Mouse (Mus musculus) hindbrain, postnatal 0 days (tissue): ENCODE measurements at regions not wholly inside any gene's neighbourhood (a gene's known extent, or its start where the extent isn't known, plus 50 kb on each side); places are given as distances from the start of the nearest gene placed in this dataset.
A peak's percentile ranks its signal among the peaks of the same experiment; 100 is the strongest.

ENCODE experiments used
- ATAC-seq: fragments of 200-750 bp; cut with Nextera tagmentation; 2 replicates; pipeline ENCODE4 v1.8.0; 2017; ENCODE audit warnings: mild to moderate bottlenecking, moderate TSS enrichment, moderate library complexity
- DNase-seq: peaks from one replicate; pipeline ENCODE4 v3.0.0-alpha.2; 2015; ENCODE audit warnings: low spot score
- H3K27ac ChIP-seq: fragments of 300-500 bp; sonication (generic); 2 replicates; pipeline ENCODE4 v1.5.1; 2014; ENCODE audit warnings: mild to moderate bottlenecking
- H3K27me3 ChIP-seq: fragments of 300-500 bp; sonication (generic); 2 replicates; pipeline ENCODE4 v1.6.1; 2014; ENCODE audit warnings: low read length, mixed read lengths; ENCODE audit not compliant: insufficient read depth
- H3K36me3 ChIP-seq: fragments of 300-500 bp; sonication (generic); 2 replicates; pipeline ENCODE4 v1.6.1; 2014; ENCODE audit warnings: low read length, mixed read lengths; ENCODE audit not compliant: insufficient read depth
- H3K4me1 ChIP-seq: fragments of 300-500 bp; sonication (generic); 2 replicates; pipeline ENCODE4 v1.6.1; 2014; ENCODE audit warnings: antibody characterized with exemption, low read length, mixed read lengths; ENCODE audit not compliant: insufficient read depth
- H3K4me2 ChIP-seq: fragments of 300-500 bp; sonication (generic); 2 replicates; pipeline ENCODE4 v1.6.1; 2014; ENCODE audit warnings: low read depth, mild to moderate bottlenecking, low read length, moderate library complexity, mixed read lengths
- H3K4me3 ChIP-seq: fragments of 300-500 bp; sonication (generic); 2 replicates; pipeline ENCODE4 v1.5.1; 2014; ENCODE audit warnings: low read length
- H3K9ac ChIP-seq: fragments of 300-500 bp; sonication (generic); replicated peaks from 2 replicates; pipeline ENCODE4 v1.6.1; 2014; ENCODE audit warnings: mild to moderate bottlenecking, low read length, moderate library complexity, mixed read lengths
- H3K9me3 ChIP-seq: fragments of 300-500 bp; sonication (generic); 2 replicates; pipeline ENCODE4 v1.6.1; 2016; ENCODE audit warnings: low read length, mixed read lengths
- CTCF ChIP-seq: IDR thresholded peaks from 2 replicates; pipeline ENCODE4 v1.5.1; 2016; ENCODE audit warnings: antibody characterized with exemption, control low read depth, low read depth
- WGBS: fragments of 180-500 bp; shearing (Covaris S2); extraction: QIAGEN DNeasy Blood & Tissue Kit; methylation state at CpG from one replicate; pipeline ENCODE4 v1.1.7; 2014; 5-methylcytosine and 5-hydroxymethylcytosine counted together

- ATAC-seq (no peak), DNase-seq (no peak)
- TF ChIP-seq CTCF = no peak
- Histone ChIP-seq H3K4me2 (no peak overlapping the region), H3K9ac (no peak overlapping the region), H3K27ac (no peak overlapping the region), H3K9me3 (no peaks in the 10 kb centered on the region), H3K36me3 (no peaks in the 10 kb centered on the region), H3K27me3 (no peaks in the 10 kb centered on the region), H3K4me1 (no peaks in the 10 kb centered on the region), H3K4me3 (no peak overlapping the region)
- 92% methylated on average over 8 of the region's 8 CpGs for WGBS
Observed at GRCm38 (mm10) chr12:78074290-78074802, 119.7 kb upstream of the Gm6657 start.

- Histone ChIP-seq H3K9me3 (no peaks in the 10 kb centered on the region), H3K9ac (no peak overlapping the region), H3K27ac (no peak overlapping the region), H3K36me3 (no peaks in the 10 kb centered on the region), H3K4me3 (no peak overlapping the region), H3K4me2 (no peak overlapping the region), H3K4me1 (no peaks in the 10 kb centered on the region), H3K27me3 (no peaks in the 10 kb centered on the region)
- ATAC-seq (no peak), DNase-seq (peak; percentile 33)
- 50% methylated on average over 5 of the region's 5 CpGs for WGBS
- TF ChIP-seq CTCF = no peak
Observed at GRCm38 (mm10) chr12:78077285-78077684, 116.8 kb upstream of the Gm6657 start.

DNA sequence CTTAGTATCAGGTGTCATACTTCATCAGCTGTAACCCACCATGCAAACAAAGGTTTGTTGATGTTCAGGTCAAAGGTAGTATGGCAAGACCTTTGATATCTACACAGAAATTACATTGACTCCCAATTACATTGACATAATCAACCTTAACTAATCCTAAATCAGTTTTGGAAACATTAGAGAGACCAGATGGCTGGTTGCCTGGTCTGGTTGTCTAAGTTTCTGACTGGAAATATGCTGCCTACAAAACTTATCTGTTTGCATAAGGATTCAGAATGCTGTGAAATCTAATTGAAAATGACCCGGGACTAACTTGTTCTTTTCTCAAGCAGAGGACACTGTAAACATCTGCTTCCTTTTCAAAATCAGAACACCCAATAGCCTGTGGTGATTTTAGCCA lies 111.9 kb upstream of the Gm6657 start:
- H3K4me3 ChIP-seq = no peak overlapping the region
- TF ChIP-seq CTCF = no peak

GRCm38 (mm10) chr12:78086016-78086415 lies 108.0 kb upstream of the Gm6657 start:
- H3K4me1 ChIP-seq = no peaks in the 10 kb centered on the region
- H3K9me3 ChIP-seq = no peaks in the 10 kb centered on the region
- no peak overlapping the region for H3K4me3 ChIP-seq
- H3K4me2 ChIP-seq = no peak overlapping the region
- H3K36me3 ChIP-seq = no peaks in the 10 kb centered on the region
- ATAC-seq = no peak
- WGBS = 82% methylated on average over 5 of the region's 5 CpGs
- H3K27me3 ChIP-seq = no peaks in the 10 kb centered on the region
- no peak for DNase-seq
- no peak overlapping the region for H3K9ac ChIP-seq
- no peak for TF ChIP-seq CTCF
- H3K27ac ChIP-seq = no peak overlapping the region

More for the DNA sequence above, 111.9 kb upstream of the Gm6657 start:
- Histone ChIP-seq H3K36me3 (no peaks in the 10 kb centered on the region), H3K27ac (no peak overlapping the region), H3K9ac (no peak overlapping the region), H3K27me3 (no peaks in the 10 kb centered on the region), H3K9me3 (no peaks in the 10 kb centered on the region), H3K4me1 (no peaks in the 10 kb centered on the region), H3K4me2 (no peak overlapping the region)
- DNase-seq = no peak
- no peak for ATAC-seq
- 77% methylated on average over 1 of the region's 1 CpGs for WGBS

GRCm38 (mm10) chr12:78087921-78088320 lies 106.1 kb upstream of the Gm6657 start:
- no peak overlapping the region for H3K4me2 ChIP-seq
- no peak for ATAC-seq
- WGBS = 56% methylated on average over 1 of the region's 1 CpGs

DNA sequence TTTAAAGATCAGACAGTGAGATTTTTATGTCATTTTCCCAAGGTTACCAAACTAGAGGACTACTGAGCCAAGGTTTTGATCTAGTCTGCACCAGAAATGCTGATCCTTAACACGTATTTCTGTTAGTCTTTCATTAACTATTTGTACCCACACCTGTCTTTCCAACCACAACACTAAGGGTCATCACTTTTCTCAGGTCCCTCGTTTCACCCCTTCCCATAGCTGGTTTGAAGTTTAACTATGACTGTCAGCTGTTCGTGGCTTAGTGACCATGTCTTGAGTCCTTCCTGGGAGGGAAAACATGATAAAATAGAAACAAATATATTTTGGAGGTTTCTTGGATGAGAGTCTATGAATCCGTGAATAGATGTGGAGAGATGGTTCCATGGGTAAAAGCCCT lies 99.6 kb upstream of the Gm6657 start:
- Histone ChIP-seq H3K9me3 (no peaks in the 10 kb centered on the region), H3K27me3 (no peaks in the 10 kb centered on the region), H3K9ac (no peak overlapping the region), H3K36me3 (no peaks in the 10 kb centered on the region), H3K4me1 (peaks cover 11% of the 10 kb centered on the region; the same call in 1 of the 2 replicates), H3K27ac (no peak overlapping the region), H3K4me2 (no peak overlapping the region), H3K4me3 (no peak overlapping the region)
- DNase-seq = no peak
- no peak for ATAC-seq
- 89% methylated on average over 4 of the region's 4 CpGs for WGBS
- no peak for TF ChIP-seq CTCF

More at GRCm38 (mm10) chr12:78087921-78088320, 106.1 kb upstream of the Gm6657 start:
- no peaks in the 10 kb centered on the region for H3K4me1 ChIP-seq
- H3K27ac ChIP-seq = no peak overlapping the region
- no peak overlapping the region for H3K9ac ChIP-seq
- no peak overlapping the region for H3K4me3 ChIP-seq
- H3K27me3 ChIP-seq = no peaks in the 10 kb centered on the region
- TF ChIP-seq CTCF = no peak
- H3K9me3 ChIP-seq = no peaks in the 10 kb centered on the region
- H3K36me3 ChIP-seq = no peaks in the 10 kb centered on the region
- DNase-seq = no peak

DNA sequence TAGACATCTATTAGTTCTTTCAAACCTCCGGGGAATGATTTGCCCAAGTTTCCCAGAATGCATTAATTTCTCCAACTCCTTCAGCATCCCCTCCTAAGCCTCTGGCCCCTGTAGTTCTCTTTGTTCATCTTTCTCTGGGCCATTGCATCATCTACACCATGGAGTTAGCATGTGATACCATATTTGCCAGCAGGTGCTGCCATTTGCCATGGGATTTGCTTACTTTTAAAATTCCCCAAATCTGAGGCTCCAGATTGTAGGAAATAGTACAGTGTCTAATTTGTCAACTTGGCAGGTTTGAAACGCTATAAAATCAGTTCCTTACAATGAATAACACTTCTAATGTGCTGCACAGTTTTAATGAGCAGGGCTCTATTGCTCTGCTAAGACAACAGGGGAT lies 98.7 kb upstream of the Gm6657 start:
- peaks cover 18% of the 10 kb centered on the region for H3K4me1 ChIP-seq
- H3K36me3 ChIP-seq = no peaks in the 10 kb centered on the region
- WGBS = 64% methylated on average over 2 of the region's 2 CpGs
- H3K4me3 ChIP-seq = no peak overlapping the region
- H3K27ac ChIP-seq = no peak overlapping the region
- DNase-seq (peak; percentile 55), ATAC-seq (no peak)
- no peak overlapping the region for H3K4me2 ChIP-seq
- no peak overlapping the region for H3K9ac ChIP-seq
- no peaks in the 10 kb centered on the region for H3K27me3 ChIP-seq
- peak; percentile 53 for TF ChIP-seq CTCF
- H3K9me3 ChIP-seq = no peaks in the 10 kb centered on the region
